ENCODE assay signal across 17 mouse cellular contexts in the genomic region with DNA sequence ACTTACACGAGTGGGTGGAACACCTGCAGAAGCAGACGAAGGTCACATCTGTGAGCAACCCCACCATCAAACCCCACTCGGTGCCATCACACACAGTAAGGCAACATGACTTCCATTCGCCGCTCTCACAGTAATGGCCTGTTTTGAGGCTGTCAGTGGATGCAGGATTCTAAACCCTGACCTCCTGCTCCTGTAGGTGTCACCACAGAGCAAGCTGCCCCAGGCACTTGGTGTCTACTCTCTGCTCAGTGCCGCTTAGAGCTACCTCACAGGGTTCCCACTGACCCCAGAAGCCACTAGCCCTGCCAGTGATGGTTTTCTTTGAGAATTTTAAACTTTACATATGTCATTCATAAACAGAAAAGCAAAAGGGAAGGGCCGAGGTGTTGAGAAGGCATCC. TPM values are rescaled to one million over a fixed set of nuclear protein-coding genes. Genes with fewer than 3 reads are reported as not detected.
DNase-seq lines count a peak whose midpoint lies in the region; ATAC-seq and TF ChIP-seq lines count a peak whose summit lies in the region.
"Had no signal": no experiment of that assay in that cellular context is flagged by ENCODE, and none has a peak within 500 bp of the region (broad histone marks: within the 10 kb centered on the region; RNA-seq: fewer than 3 reads in every experiment).

No protein-coding gene starts in this region.

- TF ChIP-seq EP300 in heart, postnatal 0 days (IDR thresholded peaks at IDR 0.05; ENCODE audit: low read depth) = no peak
- TF ChIP-seq EP300 in liver, postnatal 0 days (IDR thresholded peaks at IDR 0.05; ENCODE audit: low read depth) = no peak

- H3K4me3 ChIP-seq in heart, postnatal 0 days (ENCODE audit: low read depth, low read length) = no peak overlapping the region
- no peak overlapping the region for H3K4me3 ChIP-seq in liver, postnatal 0 days (ENCODE audit: low read depth, low read length)
- H3K4me3 ChIP-seq in liver, embryonic 12.5 days = no peak overlapping the region
- H3K4me3 ChIP-seq in cortical plate, adult 2 months (ENCODE audit: insufficient read depth, low read length) = no peak overlapping the region
- H3K4me3 ChIP-seq: erythroblast, embryonic 14.5 days; neural tube, embryonic 13.5 days had no signal

- no peaks in the 10 kb centered on the region for H3K27me3 ChIP-seq in heart, postnatal 0 days (ENCODE audit: control insufficient read depth, insufficient read depth, low read length)
- H3K27me3 ChIP-seq in liver, postnatal 0 days (ENCODE audit: insufficient read depth, low read length) = no peaks in the 10 kb centered on the region
- H3K27me3 ChIP-seq in liver, embryonic 12.5 days (replicated peaks) = no peaks in the 10 kb centered on the region
- H3K27me3 ChIP-seq: neural tube, embryonic 13.5 days had no signal

- peaks cover 97% of the 10 kb centered on the region for H3K36me3 ChIP-seq in heart, postnatal 0 days (replicated peaks; ENCODE audit: control insufficient read depth, insufficient read depth, low read length)
- peaks cover 78% of the 10 kb centered on the region for H3K36me3 ChIP-seq in liver, postnatal 0 days (replicated peaks; ENCODE audit: insufficient read depth, low read length)
- H3K36me3 ChIP-seq in liver, embryonic 12.5 days = peaks cover 94% of the 10 kb centered on the region

- DNase-seq in heart, postnatal 0 days (ENCODE audit: low spot score) = no peak
- DNase-seq in heart, postnatal 25 days (ENCODE audit: low spot score) = no peak
- DNase-seq in liver, postnatal 0 days = no peak
- DNase-seq in ZHBTc4 (ENCODE audit: low read depth, low spot score) = peak; percentile 33
- DNase-seq in ovary, postnatal 36 days (ENCODE audit: low spot score) = no peak
- DNase-seq: gastrocnemius, postnatal 10 days; right cerebral cortex, postnatal 25 days had no signal

- peak; percentile 45 for TF ChIP-seq CTCF in heart, postnatal 0 days (IDR thresholded peaks at IDR 0.05; ENCODE audit: low read depth)
- TF ChIP-seq CTCF in liver, postnatal 0 days (IDR thresholded peaks at IDR 0.05; ENCODE audit: low read depth) = peak; percentile 35; the same call in 1 of the 2 replicates
- TF ChIP-seq CTCF in cortical plate, adult 2 months (IDR thresholded peaks at IDR 0.05; ENCODE audit: extremely low read depth, insufficient read depth, low read length) = 0 out of 2 replicates have a peak, but pooled peaks have one; percentile 25

- H3K4me1 ChIP-seq in heart, postnatal 0 days (ENCODE audit: control insufficient read depth, insufficient read depth) = 0 out of 2 replicates have a peak, but pooled peaks cover 4% of the 10 kb centered on the region
- H3K4me1 ChIP-seq in liver, postnatal 0 days (ENCODE audit: insufficient read depth) = peaks cover 8% of the 10 kb centered on the region
- peaks cover 7% of the 10 kb centered on the region for H3K4me1 ChIP-seq in liver, embryonic 12.5 days
- H3K4me1 ChIP-seq in cortical plate, adult 2 months (ENCODE audit: control insufficient read depth, insufficient read depth, low read length) = peaks cover 10% of the 10 kb centered on the region

- H3K4me2 ChIP-seq in heart, postnatal 0 days (ENCODE audit: low read depth, low read length) = no peak overlapping the region
- H3K4me2 ChIP-seq in liver, postnatal 0 days (ENCODE audit: low read depth, low read length) = no peak overlapping the region
- no peak overlapping the region for H3K4me2 ChIP-seq in liver, embryonic 12.5 days
- H3K4me2 ChIP-seq: neural tube, embryonic 13.5 days had no signal

- TF ChIP-seq POLR2A in cortical plate, adult 2 months (IDR thresholded peaks at IDR 0.05; ENCODE audit: extremely low read depth, insufficient read depth, low read length) = no peak

- H3K27ac ChIP-seq in heart, postnatal 0 days (ENCODE audit: low read depth) = no peak overlapping the region
- no peak overlapping the region for H3K27ac ChIP-seq in liver, postnatal 0 days (ENCODE audit: low read depth)
- H3K27ac ChIP-seq in liver, embryonic 12.5 days = no peak overlapping the region
- no peak overlapping the region for H3K27ac ChIP-seq in cortical plate, adult 2 months (ENCODE audit: insufficient read depth, low read length)
- H3K27ac ChIP-seq: neural tube, embryonic 13.5 days had no signal

- intact Hi-C loops in heart, postnatal 25 days (cut with DNase I) = loop anchor here (5.0 kb wide), 1 partner anchor 107 kb away; no protein-coding TSS in a partner anchor

- WGBS in heart, postnatal 0 days = 74% methylated on average over 7 of the region's 7 CpGs
- 80% methylated on average over 7 of the region's 7 CpGs for WGBS in liver, postnatal 0 days (ENCODE audit: insufficient replicate concordance)
- 71% methylated on average over 7 of the region's 7 CpGs for WGBS in liver, embryonic 12.5 days (ENCODE audit: insufficient replicate concordance)

- H3K9me3 ChIP-seq in heart, postnatal 0 days (replicated peaks; ENCODE audit: control insufficient read depth, low read length) = no peaks in the 10 kb centered on the region
- no peaks in the 10 kb centered on the region for H3K9me3 ChIP-seq in liver, postnatal 0 days (ENCODE audit: low read length)
- H3K9me3 ChIP-seq in liver, embryonic 12.5 days (replicated peaks) = no peaks in the 10 kb centered on the region
- H3K9me3 ChIP-seq: neural tube, embryonic 13.5 days had no signal

- H3K9ac ChIP-seq in heart, postnatal 0 days (replicated peaks; ENCODE audit: low read depth, low read length) = no peak overlapping the region
- no peak overlapping the region for H3K9ac ChIP-seq in liver, postnatal 0 days (replicated peaks)
- H3K9ac ChIP-seq in liver, embryonic 12.5 days = no peak overlapping the region
- H3K9ac ChIP-seq: neural tube, embryonic 13.5 days had no signal

- 0 out of 2 replicates have a peak, but pooled peaks have one; percentile 25 for ATAC-seq in heart, postnatal 0 days (ENCODE audit: insufficient read depth, low read depth)
- no peak for ATAC-seq in liver, postnatal 0 days
- no peak for ATAC-seq in liver, embryonic 12.5 days

RNA-seq across cellular contexts. Expression of a gene that starts 25.1 kb away (rescaled TPM):
- not detected in 2 replicates for total RNA-seq in heart, postnatal 0 days (2014; rRNA removed; ENCODE audit: low replicate concordance)
- polyA plus RNA-seq in heart, postnatal 0 days (2015; fragmentation: Nextera tagmentation; extraction: Ambion mirVana) = 0.99 and 1.3 TPM in 2 replicates
- total RNA-seq in heart, postnatal 25 days (2021) = under 1 TPM in 1 of 2 experiments, not detected in 1; 0.95 TPM
- not detected in 2 replicates for polyA plus RNA-seq in liver, postnatal 0 days (2015; fragmentation: Nextera tagmentation; extraction: Ambion mirVana)
- polyA plus RNA-seq in liver, embryonic 12.5 days (2016; fragmentation: Nextera tagmentation; extraction: Ambion mirVana) = not detected in 2 replicates
- polyA plus RNA-seq in cortical plate, adult 2 months (2012; rRNA removed) = not detected in 2 replicates
- total RNA-seq: ES-E14; gastrocnemius, postnatal 10 days; megakaryocyte-erythroid progenitor cell, adult 5-6 weeks had no signal
- polyA plus RNA-seq: erythroblast, embryonic 14.5 days; heart, embryonic 16.5 days; intestine, embryonic 14.5 days; stomach, embryonic 14.5 days; urinary bladder, adult 2 months had no signal
